In genomic region chr12:106378303-106379075, GRCm38 (mm10) we compare ENCODE assay signal across 8 mouse cellular contexts.
A peak's percentile ranks its signal among the peaks of the same experiment; 100 is the strongest.
DNase-seq lines count a peak whose midpoint lies in the region; ATAC-seq lines count a peak whose summit lies in the region.

No protein-coding gene starts in this region.

- no peak overlapping the region for H3K9ac ChIP-seq in intestine, embryonic 15.5 days
- peak overlapping the region; percentile 43; the same call in 1 of the 2 replicates for H3K9ac ChIP-seq in midbrain, embryonic 12.5 days (replicated peaks)

- peak overlapping the region; percentile 51 for H3K4me2 ChIP-seq in intestine, embryonic 15.5 days (replicated peaks)
- H3K4me2 ChIP-seq in midbrain, embryonic 12.5 days (replicated peaks) = peak overlapping the region; percentile 68

- 0 out of 2 replicates have a peak, but pooled peaks cover 2% of the 10 kb centered on the region for H3K4me1 ChIP-seq in intestine, embryonic 15.5 days (replicated peaks)
- peaks cover 26% of the 10 kb centered on the region for H3K4me1 ChIP-seq in midbrain, embryonic 12.5 days

- 0 out of 2 replicates have a peak, but pooled peaks cover 3% of the 10 kb centered on the region for H3K27me3 ChIP-seq in intestine, embryonic 15.5 days (replicated peaks)
- no peaks in the 10 kb centered on the region for H3K27me3 ChIP-seq in midbrain, embryonic 12.5 days

- no peak for ATAC-seq in intestine, embryonic 15.5 days
- ATAC-seq in midbrain, embryonic 12.5 days (ENCODE audit: low FRiP score, low read depth) = no peak
- no peak for ATAC-seq in monocyte, adult 5-6 weeks (replicated peaks; ENCODE audit: insufficient number of reproducible peaks, low FRiP score, low TSS enrichment, poor library complexity, severe bottlenecking)

- H3K9me3 ChIP-seq in intestine, embryonic 15.5 days = no peaks in the 10 kb centered on the region
- no peaks in the 10 kb centered on the region for H3K9me3 ChIP-seq in midbrain, embryonic 12.5 days

- H3K36me3 ChIP-seq in intestine, embryonic 15.5 days = no peaks in the 10 kb centered on the region
- no peaks in the 10 kb centered on the region for H3K36me3 ChIP-seq in midbrain, embryonic 12.5 days

- H3K4me3 ChIP-seq in intestine, embryonic 15.5 days (replicated peaks) = peak overlapping the region; percentile 14; the same call in 1 of the 2 replicates
- H3K4me3 ChIP-seq in midbrain, embryonic 12.5 days = peak overlapping the region; percentile 37

- WGBS in intestine, embryonic 15.5 days = 26% methylated on average over 19 of the region's 19 CpGs
- WGBS in midbrain, embryonic 12.5 days = 12% methylated on average over 19 of the region's 19 CpGs

- peak; percentile 11 to 15 for DNase-seq in cerebellum, postnatal 14 days
- no peak for DNase-seq in cerebellum, adult 9-10 months
- peak; percentile 69 for DNase-seq in embryo, embryonic 10.5 days (ENCODE audit: low spot score)
- DNase-seq in adrenal gland, adult 18-20 months (ENCODE audit: low spot score in 2 of 2) = no peak
- DNase-seq in thymus, postnatal 0 days (ENCODE audit: low spot score) = no peak

- H3K27ac ChIP-seq in intestine, embryonic 15.5 days = no peak overlapping the region
- no peak overlapping the region for H3K27ac ChIP-seq in midbrain, embryonic 12.5 days (replicated peaks)

Comparison
In these comparisons a context has a peak if more than half of its experiments do, and no peak if none do; other contexts are left out.
1. DNase-seq: peak in cerebellum, postnatal 14 days (2 of 2) and embryo, embryonic 10.5 days (single experiment); none in cerebellum, adult 9-10 months (single experiment), adrenal gland, adult 18-20 months (0 of 2) and thymus, postnatal 0 days (single experiment).